Mouse (Mus musculus) thymus, postnatal 4 days (tissue): ENCODE data around the gene Fbxo31.
A peak's percentile ranks its signal among the peaks of the same experiment; 100 is the strongest.

Experiments
- DNase-seq: peaks from one replicate; pipeline ENCODE4 v3.0.0; 2021

Fbxo31 gene

GRCm38 (mm10) chr8:121588750-121589149, 10.1 kb upstream of the Fbxo31 start:
- DNase-seq: no peak

GRCm38 (mm10) chr8:121585159-121585825, 6.7 kb upstream of the Fbxo31 start:
- DNase-seq: peak; percentile 100

- DNase-seq: no peak
Observed at GRCm38 (mm10) chr8:121584730-121585129, 6.1 kb upstream of the Fbxo31 start.

- no peak for DNase-seq
Observed at GRCm38 (mm10) chr8:121583653-121584052, 5.0 kb upstream of the Fbxo31 start.

- DNase-seq: no peak
Observed at GRCm38 (mm10) chr8:121580465-121580864, 1.9 kb upstream of the Fbxo31 start.

GRCm38 (mm10) chr8:121577751-121578675, 593 bp downstream of the Fbxo31 start:
- DNase-seq: no peak

GRCm38 (mm10) chr8:121575661-121576060, 2.9 kb downstream of the Fbxo31 start:
- DNase-seq: no peak

- DNase-seq: no peak
Observed at GRCm38 (mm10) chr8:121573275-121573674, 5.3 kb downstream of the Fbxo31 start.

- no peak for DNase-seq
Observed at GRCm38 (mm10) chr8:121572121-121572520, 6.5 kb downstream of the Fbxo31 start.

- no peak for DNase-seq
Observed at GRCm38 (mm10) chr8:121570801-121571200, 7.8 kb downstream of the Fbxo31 start.

- no peak for DNase-seq
Observed at GRCm38 (mm10) chr8:121570335-121570734, 8.3 kb downstream of the Fbxo31 start.

GRCm38 (mm10) chr8:121568321-121568720, 10.3 kb downstream of the Fbxo31 start:
- DNase-seq: no peak

- no peak for DNase-seq
Observed at GRCm38 (mm10) chr8:121563701-121564100, 14.9 kb downstream of the Fbxo31 start.

GRCm38 (mm10) chr8:121562941-121563351, 15.7 kb downstream of the Fbxo31 start:
- no peak for DNase-seq

- no peak for DNase-seq
Observed at GRCm38 (mm10) chr8:121561636-121562345, 16.8 kb downstream of the Fbxo31 start.

- DNase-seq: no peak
Observed at GRCm38 (mm10) chr8:121560432-121561100, 18.0 kb downstream of the Fbxo31 start.

GRCm38 (mm10) chr8:121559801-121560200, 18.8 kb downstream of the Fbxo31 start:
- no peak for DNase-seq

- no peak for DNase-seq
Observed at GRCm38 (mm10) chr8:121558538-121558937, 20.1 kb downstream of the Fbxo31 start.

- DNase-seq: no peak
Observed at GRCm38 (mm10) chr8:121557746-121558145, 20.9 kb downstream of the Fbxo31 start.

- DNase-seq: no peak
Observed at GRCm38 (mm10) chr8:121553831-121554475, 24.7 kb downstream of the Fbxo31 start.

GRCm38 (mm10) chr8:121552506-121552905, 26.1 kb downstream of the Fbxo31 start:
- no peak for DNase-seq
